Mouse (Mus musculus): ENCODE measurements around the gene Gstt2. TPM values are rescaled to one million over a fixed set of nuclear protein-coding genes. Genes with fewer than 3 reads are reported as not detected.

Gstt2 gene
- polyA plus RNA-seq, 1 experiment, result 73.4 TPM

- no peak overlapping the region for H3K4me3 ChIP-seq (ENCODE audit: extremely low read depth, insufficient read depth, insufficient read length)
- no peaks in the 10 kb centered on the region; the same call in 1 of the 2 replicates for H3K4me1 ChIP-seq (ENCODE audit: control insufficient read depth, insufficient read depth, insufficient read length)
- TF ChIP-seq CTCF (IDR thresholded peaks at IDR 0.05; ENCODE audit: extremely low read depth, insufficient read depth, insufficient read length, insufficient replicate concordance) (no peak), POLR2A (IDR thresholded peaks at IDR 0.05; ENCODE audit: low read depth, low read length) (no peak)
- H3K36me3 ChIP-seq (ENCODE audit: control insufficient read depth, insufficient read depth, low read length), result no peaks in the 10 kb centered on the region
- WGBS, result 94% methylated on average over 10 of the region's 10 CpGs
- no peak for DNase-seq (ENCODE audit: low read depth in 1 of 2, low spot score in 2 of 2)
- H3K27me3 ChIP-seq (ENCODE audit: control insufficient read depth, insufficient read depth, low read length), result no peaks in the 10 kb centered on the region; the same call in 1 of the 2 replicates
- no peak overlapping the region for H3K27ac ChIP-seq (ENCODE audit: insufficient read depth, low read length)
These were observed 43.1 kb upstream of the Gstt2 start for GRCm38 (mm10) chr10:75880351-75880750.

GRCm38 (mm10) chr10:75878836-75879235 lies 41.6 kb upstream of the Gstt2 start:
- 86% methylated on average over 3 of the region's 3 CpGs for WGBS
- no peak for DNase-seq (ENCODE audit: low read depth in 1 of 2, low spot score in 2 of 2)
- H3K4me1 ChIP-seq (ENCODE audit: control insufficient read depth, insufficient read depth, insufficient read length), result no peaks in the 10 kb centered on the region; the same call in 1 of the 2 replicates
- no peak overlapping the region for H3K4me3 ChIP-seq (ENCODE audit: extremely low read depth, insufficient read depth, insufficient read length)
- no peaks in the 10 kb centered on the region; the same call in 1 of the 2 replicates for H3K27me3 ChIP-seq (ENCODE audit: control insufficient read depth, insufficient read depth, low read length)
- H3K36me3 ChIP-seq (ENCODE audit: control insufficient read depth, insufficient read depth, low read length), result no peaks in the 10 kb centered on the region
- no peak overlapping the region for H3K27ac ChIP-seq (ENCODE audit: insufficient read depth, low read length)
- TF ChIP-seq CTCF (IDR thresholded peaks at IDR 0.05; ENCODE audit: extremely low read depth, insufficient read depth, insufficient read length, insufficient replicate concordance) (no peak), POLR2A (IDR thresholded peaks at IDR 0.05; ENCODE audit: low read depth, low read length) (no peak)

- Histone ChIP-seq H3K36me3 (ENCODE audit: control insufficient read depth, insufficient read depth, low read length) (no peaks in the 10 kb centered on the region), H3K27me3 (ENCODE audit: control insufficient read depth, insufficient read depth, low read length) (no peaks in the 10 kb centered on the region), H3K27ac (ENCODE audit: insufficient read depth, low read length) (no peak overlapping the region), H3K4me1 (ENCODE audit: control insufficient read depth, insufficient read depth, insufficient read length) (no peaks in the 10 kb centered on the region), H3K4me3 (ENCODE audit: extremely low read depth, insufficient read depth, insufficient read length) (no peak overlapping the region)
- no peak for TF ChIP-seq POLR2A (IDR thresholded peaks at IDR 0.05; ENCODE audit: low read depth, low read length)
- TF ChIP-seq CTCF (IDR thresholded peaks at IDR 0.05; ENCODE audit: extremely low read depth, insufficient read depth, insufficient read length, insufficient replicate concordance), result no peak
- DNase-seq (ENCODE audit: low read depth in 1 of 2, low spot score in 2 of 2), result no peak
- 77% methylated on average over 10 of the region's 10 CpGs for WGBS
These were observed 36.4 kb upstream of the Gstt2 start for GRCm38 (mm10) chr10:75873543-75874170.

GRCm38 (mm10) chr10:75872915-75873542 lies 35.8 kb upstream of the Gstt2 start:
- DNase-seq (ENCODE audit: low read depth in 1 of 2, low spot score in 2 of 2), result no peak
- Histone ChIP-seq H3K36me3 (ENCODE audit: control insufficient read depth, insufficient read depth, low read length) (no peaks in the 10 kb centered on the region), H3K27me3 (ENCODE audit: control insufficient read depth, insufficient read depth, low read length) (no peaks in the 10 kb centered on the region), H3K27ac (ENCODE audit: insufficient read depth, low read length) (no peak overlapping the region), H3K4me3 (ENCODE audit: extremely low read depth, insufficient read depth, insufficient read length) (peak overlapping the region; percentile 50), H3K4me1 (ENCODE audit: control insufficient read depth, insufficient read depth, insufficient read length) (no peaks in the 10 kb centered on the region)
- no peak for TF ChIP-seq POLR2A (IDR thresholded peaks at IDR 0.05; ENCODE audit: low read depth, low read length)
- TF ChIP-seq CTCF (IDR thresholded peaks at IDR 0.05; ENCODE audit: extremely low read depth, insufficient read depth, insufficient read length, insufficient replicate concordance), result no peak
- WGBS, result 15% methylated on average over 11 of the region's 11 CpGs

- Histone ChIP-seq H3K4me3 (ENCODE audit: extremely low read depth, insufficient read depth, insufficient read length) (peak overlapping the region; percentile 50; the same call in 1 of the 2 replicates), H3K27ac (ENCODE audit: insufficient read depth, low read length) (no peak overlapping the region), H3K27me3 (ENCODE audit: control insufficient read depth, insufficient read depth, low read length) (no peaks in the 10 kb centered on the region), H3K4me1 (ENCODE audit: control insufficient read depth, insufficient read depth, insufficient read length) (no peaks in the 10 kb centered on the region), H3K36me3 (ENCODE audit: control insufficient read depth, insufficient read depth, low read length) (no peaks in the 10 kb centered on the region)
- WGBS, result 52% methylated on average over 10 of the region's 10 CpGs
- DNase-seq (ENCODE audit: low read depth in 1 of 2, low spot score in 2 of 2), result no peak
- TF ChIP-seq CTCF (IDR thresholded peaks at IDR 0.05; ENCODE audit: extremely low read depth, insufficient read depth, insufficient read length, insufficient replicate concordance), result no peak
- no peak for TF ChIP-seq POLR2A (IDR thresholded peaks at IDR 0.05; ENCODE audit: low read depth, low read length)
These were observed 35.0 kb upstream of the Gstt2 start for GRCm38 (mm10) chr10:75872025-75872914.

- H3K4me1 ChIP-seq (ENCODE audit: control insufficient read depth, insufficient read depth, insufficient read length), result peaks cover 5% of the 10 kb centered on the region; the same call in 1 of the 2 replicates
- peaks cover 4% of the 10 kb centered on the region; the same call in 1 of the 2 replicates for H3K36me3 ChIP-seq (ENCODE audit: control insufficient read depth, insufficient read depth, low read length)
- WGBS, result 82% methylated on average over 5 of the region's 5 CpGs
- no peak for TF ChIP-seq POLR2A (IDR thresholded peaks at IDR 0.05; ENCODE audit: low read depth, low read length)
- TF ChIP-seq CTCF (IDR thresholded peaks at IDR 0.05; ENCODE audit: extremely low read depth, insufficient read depth, insufficient read length, insufficient replicate concordance), result no peak
- no peak overlapping the region for H3K27ac ChIP-seq (ENCODE audit: insufficient read depth, low read length)
- DNase-seq (ENCODE audit: low read depth in 1 of 2, low spot score in 2 of 2), result no peak
- no peaks in the 10 kb centered on the region for H3K27me3 ChIP-seq (ENCODE audit: control insufficient read depth, insufficient read depth, low read length)
- H3K4me3 ChIP-seq (ENCODE audit: extremely low read depth, insufficient read depth, insufficient read length), result no peak overlapping the region
These were observed 24.4 kb upstream of the Gstt2 start for GRCm38 (mm10) chr10:75861587-75861986.
